Mouse (Mus musculus): Measurements from ENCODE around the gene Artn. TPM values are rescaled to one million over a fixed set of nuclear protein-coding genes. Genes with fewer than 3 reads are reported as not detected.

The Artn gene
- 1 to 10 TPM; 1.1 to 1.9 TPM for total RNA-seq (2021)

- no peak for DNase-seq
These were observed at the start of gene Artn for GRCm38 (mm10) chr4:117929391-117929881. Gene Artn, minus strand, starts transcription at chr4:117929763.

- DNase-seq: no peak
These were observed 49.6 kb upstream of the Artn start for GRCm38 (mm10) chr4:117979181-117979580.

DNA sequence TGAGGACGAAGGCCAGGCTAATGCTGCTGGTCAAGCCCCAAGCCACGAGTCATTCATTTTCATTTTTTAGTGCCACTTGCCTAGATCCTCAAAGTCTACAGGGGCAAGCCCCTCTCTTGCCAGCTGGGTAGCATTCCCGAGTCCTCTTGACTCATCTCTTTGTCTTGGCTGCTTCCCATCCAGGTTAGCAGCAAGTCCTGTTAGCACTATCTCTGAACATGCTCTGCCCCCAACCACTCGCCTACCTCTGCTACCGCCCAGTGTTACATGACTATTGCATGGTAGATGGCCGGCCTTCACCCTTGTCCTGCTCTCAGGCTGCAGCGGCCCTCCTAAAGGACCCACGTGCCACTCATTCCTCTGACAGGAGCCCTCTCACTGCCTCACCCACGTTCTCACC is 48.7 kb upstream of the Artn start:
- no peak for DNase-seq

DNA sequence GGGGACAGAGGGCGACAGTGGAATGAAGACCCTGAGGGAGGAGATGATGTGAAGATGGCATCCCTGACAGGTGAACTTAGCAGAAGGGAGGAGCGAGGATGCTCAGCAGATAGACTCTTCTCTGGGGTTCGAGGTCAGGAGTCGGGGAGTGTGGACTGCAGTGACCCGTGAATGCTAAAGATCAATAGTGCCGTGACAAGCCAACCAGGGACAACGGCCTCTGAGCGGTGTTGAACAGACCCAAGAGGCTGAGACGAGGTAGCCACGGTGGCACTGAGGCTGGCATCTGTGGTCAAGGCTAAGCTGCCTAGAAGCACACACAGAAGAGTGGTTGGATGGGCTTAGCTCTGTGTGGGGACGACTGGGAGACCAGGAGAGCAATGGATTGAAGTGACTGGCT is 48.3 kb upstream of the Artn start:
- no peak for DNase-seq

DNA sequence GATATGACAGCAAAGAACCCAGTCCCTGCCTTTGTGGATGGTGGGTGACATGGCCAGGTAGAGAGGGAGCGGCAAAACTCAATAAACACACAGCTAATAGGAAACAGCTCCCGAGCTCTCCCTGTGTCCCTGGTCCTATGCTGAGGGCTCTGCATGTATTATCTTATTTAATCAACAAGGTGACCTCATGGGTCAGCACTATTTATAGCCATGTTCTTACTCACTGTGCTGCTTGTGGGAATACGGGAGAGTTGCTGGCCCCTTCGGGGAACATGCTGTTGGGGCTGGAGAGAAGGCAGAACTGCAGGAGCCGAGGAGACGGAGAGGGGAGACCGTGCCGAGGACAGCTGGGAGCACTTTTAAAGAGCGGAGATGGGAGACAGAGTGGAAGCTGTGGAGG is 47.8 kb upstream of the Artn start:
- no peak for DNase-seq

DNA sequence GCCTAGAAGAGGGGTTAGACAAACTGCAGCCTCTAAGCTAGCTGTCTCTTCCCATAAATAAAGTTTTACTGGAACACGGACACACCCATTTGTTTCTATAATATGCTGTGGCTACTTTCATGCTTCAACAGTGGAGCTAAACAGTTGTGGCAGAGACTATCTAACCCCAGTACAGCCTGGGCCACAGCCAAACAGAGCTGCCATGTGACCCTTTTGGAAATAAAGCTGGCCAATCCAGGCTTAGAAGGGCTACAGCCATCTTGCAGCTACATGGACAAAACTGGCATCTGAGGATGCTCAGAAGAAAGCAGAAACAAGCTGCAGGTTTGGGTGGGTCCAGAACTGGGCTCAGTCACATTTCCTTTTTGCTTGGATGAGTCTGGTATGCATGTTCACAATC is 46.3 kb upstream of the Artn start:
- DNase-seq: no peak

GRCm38 (mm10) chr4:117974719-117975118 is 45.2 kb upstream of the Artn start:
- no peak for DNase-seq

GRCm38 (mm10) chr4:117972999-117973398 is 43.4 kb upstream of the Artn start:
- no peak for DNase-seq

DNA sequence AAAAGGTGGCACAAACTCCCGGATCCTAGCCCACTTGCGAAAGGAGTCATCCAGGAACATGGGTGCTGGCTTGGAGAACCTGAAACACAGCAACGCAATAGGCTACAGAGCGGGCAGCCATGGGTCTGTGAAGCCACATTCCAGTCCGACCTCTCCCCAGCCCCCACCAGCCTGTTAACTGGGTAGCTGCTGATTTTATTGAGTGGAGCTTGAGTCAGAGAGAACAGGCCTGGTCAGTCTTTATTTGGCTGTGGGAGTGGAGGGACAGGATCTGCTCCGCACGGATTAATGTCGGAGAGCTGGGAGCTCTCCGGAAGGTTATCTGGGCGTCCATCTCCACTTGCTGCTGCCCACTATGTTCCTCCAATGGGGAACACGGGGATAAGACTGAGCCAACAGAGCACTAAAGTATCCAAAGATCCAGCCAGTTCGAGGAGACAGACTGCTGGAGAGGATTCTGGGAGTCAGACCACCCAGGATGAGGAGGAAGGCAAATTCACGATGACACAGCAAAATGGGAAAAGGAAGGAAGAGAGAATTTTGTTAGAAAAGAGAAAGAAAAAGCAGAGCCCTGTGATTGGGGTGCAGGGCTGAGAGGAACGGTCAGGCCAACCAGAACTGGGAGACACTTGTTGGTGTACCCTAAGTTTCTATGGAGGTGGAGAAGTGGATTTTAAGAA is 34.9 kb upstream of the Artn start:
- DNase-seq: no peak

DNA sequence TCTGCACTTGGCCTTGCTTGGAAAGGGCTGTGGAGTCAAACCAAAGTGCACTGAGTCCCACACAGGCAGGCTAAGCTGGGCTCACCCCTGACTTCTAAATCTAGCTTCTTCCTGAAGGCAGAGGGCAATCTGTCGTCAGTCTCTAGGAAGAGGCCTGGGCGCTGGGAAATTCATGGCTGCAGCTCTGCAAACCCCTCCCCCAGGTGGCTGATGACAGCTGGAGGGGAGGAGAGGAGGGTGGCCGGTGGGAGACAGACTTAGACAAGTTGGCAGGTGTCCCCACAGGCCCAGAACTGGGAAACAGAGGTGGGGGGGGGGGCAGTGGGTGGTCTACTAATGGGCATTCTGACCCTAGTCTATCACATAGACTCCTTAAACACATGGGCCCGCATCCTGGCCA is 27.9 kb upstream of the Artn start:
- no peak for DNase-seq

DNA sequence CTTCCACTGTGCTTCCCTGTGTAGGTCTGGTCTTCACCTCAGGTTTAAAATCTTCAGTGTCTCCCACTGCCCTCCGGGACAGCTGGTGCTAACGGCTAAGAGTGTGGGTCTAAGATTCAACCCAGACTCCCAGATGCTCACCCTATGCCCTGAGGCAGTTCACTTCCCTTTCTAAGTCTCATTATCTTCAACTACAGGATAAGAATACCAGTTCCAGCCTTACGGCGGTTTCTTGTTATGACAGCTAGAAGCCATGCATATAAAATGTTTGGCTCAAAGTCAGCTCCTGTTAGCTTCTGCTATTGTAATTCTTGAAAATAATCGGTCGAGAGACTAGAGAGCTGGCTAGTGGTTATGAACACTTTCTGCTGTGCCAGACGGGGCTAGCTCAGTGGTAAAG is 17.9 kb upstream of the Artn start:
- no peak for DNase-seq

- DNase-seq: no peak
These were observed 17.2 kb upstream of the Artn start for GRCm38 (mm10) chr4:117946639-117947305.

DNA sequence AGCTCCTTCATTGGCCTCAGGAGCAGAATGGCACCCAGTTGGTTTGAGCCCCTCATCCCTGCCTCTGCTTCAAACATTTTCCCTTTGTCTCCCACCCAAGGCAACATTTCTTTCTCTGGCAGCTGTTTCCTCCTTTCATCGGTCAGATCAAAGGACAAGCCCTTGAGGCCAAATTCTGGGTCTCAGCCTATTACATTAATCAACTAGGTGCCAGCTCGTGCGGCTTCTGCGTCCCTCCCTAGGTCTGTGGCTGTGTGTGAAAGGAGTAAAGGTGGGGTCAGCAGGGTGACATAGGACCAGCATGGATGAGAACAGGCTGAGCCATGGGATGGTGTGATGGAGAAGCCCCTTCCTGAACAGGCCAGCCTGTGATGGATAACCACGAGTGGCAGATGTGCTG is 13.8 kb upstream of the Artn start:
- DNase-seq: no peak

DNA sequence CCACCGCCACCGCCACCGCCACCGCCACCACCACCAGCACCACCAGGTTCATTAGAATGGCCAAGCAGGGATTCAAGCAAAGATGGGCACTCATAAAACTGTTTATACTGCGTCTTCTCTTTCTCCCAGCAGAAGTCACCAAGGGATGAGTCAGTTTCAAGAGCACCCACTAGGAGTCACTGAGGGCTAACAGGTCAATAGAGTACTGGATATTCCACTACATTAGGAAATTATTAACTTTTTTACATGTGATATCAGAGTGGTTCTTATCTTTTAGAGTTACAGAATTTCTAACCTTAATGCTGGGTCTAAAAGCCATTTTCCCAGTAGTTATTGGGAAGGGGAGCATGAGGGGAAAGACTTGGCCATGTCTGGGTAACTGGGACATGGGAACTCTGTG is 7.4 kb upstream of the Artn start:
- DNase-seq: no peak

DNA sequence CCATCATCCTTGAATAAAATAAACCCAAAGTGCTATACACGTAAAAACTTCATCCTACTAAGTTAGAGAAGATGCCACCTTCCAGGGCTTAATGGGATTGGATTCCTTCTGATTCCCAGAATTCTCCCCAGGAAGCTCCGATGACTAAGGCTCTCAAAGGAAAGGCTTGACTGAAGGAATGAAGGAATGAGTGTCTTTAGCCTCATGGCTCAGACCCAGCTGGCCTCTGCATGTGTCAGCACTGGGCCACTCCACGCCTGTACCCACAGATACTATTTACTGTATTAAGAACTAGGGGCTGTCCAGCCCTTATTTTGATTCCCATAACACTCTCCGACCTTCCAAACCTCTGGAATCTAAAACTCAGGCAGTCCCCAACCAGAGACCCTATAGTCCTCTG is 4.5 kb upstream of the Artn start:
- DNase-seq: no peak

GRCm38 (mm10) chr4:117933248-117933647 is 3.7 kb upstream of the Artn start:
- no peak for DNase-seq

DNA sequence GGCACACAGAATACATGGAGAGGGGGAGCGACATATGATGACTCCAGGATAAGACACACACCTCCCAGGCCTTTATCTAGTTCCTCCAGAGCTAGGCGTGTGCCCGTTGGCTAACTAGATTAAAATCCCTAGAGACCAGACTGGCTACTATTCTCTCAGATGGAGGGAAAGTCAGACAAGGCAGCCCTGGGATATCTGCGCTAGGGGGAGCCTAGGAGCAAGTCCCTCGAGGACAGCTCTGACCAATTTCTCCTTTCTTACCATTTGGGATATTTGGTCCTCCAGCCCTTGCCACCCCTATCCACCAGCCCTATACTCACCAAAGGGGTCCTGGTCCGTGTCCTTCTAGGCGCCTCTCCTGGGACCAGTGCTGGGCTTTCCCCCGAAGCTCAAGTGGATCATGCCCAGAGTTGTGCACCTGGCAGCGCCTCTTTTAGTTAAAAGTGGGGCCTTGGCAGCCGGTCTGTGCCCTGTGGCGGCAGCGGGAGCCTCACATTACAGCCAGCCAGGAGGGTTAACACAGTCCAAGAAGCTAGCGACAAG is 793 bp downstream of the Artn start:
- DNase-seq: no peak

DNA sequence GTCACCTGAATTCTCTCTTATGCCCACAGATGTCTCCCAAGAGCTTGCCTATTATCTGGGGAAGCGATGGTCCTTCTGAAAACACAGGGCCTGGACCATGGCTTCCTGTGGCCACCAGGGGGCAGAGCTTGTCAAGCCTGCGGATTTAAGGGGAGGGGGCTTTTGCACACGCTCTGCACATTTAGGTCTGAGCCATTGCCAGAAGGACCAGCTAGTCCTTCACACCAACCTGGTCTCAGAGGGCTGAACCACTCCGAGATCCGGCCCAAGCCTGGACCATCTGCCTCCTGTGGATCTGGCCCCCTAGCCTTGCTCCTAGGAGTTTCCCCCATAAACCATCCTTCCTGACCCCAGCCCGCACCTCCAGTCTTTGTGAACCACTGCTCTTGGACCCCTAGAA is 1.3 kb downstream of the Artn start:
- DNase-seq: no peak

- peak in 1 of 2 experiments; percentile 54 for DNase-seq
These were observed 2.7 kb downstream of the Artn start for GRCm38 (mm10) chr4:117926545-117927482.

GRCm38 (mm10) chr4:117924916-117925315 is 4.6 kb downstream of the Artn start:
- DNase-seq: no peak

GRCm38 (mm10) chr4:117923450-117923849 is 6.1 kb downstream of the Artn start:
- DNase-seq: no peak

GRCm38 (mm10) chr4:117921358-117921757 is 8.2 kb downstream of the Artn start:
- DNase-seq: no peak

DNA sequence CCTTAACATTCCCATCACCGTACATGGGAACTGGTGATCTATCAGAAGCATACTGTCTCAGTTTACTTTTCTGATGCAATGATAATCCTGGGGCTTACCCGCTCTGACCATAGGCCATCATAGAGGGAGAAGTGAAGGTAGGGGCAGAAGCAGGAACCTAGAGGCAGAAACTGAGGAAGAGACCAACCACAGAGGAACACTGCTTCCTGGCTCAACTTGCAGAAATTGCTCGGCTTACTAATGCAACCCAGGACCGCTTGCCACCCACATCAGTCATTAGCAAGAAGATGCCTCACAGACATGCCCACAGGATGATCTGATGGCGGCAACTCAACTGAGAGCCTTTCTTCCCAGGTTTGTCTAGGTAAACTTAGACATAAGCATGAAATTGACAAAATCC is 10.8 kb downstream of the Artn start:
- DNase-seq: no peak
